Mouse (Mus musculus): ENCODE results near the gene Tex33. TPM values are rescaled to one million over a fixed set of nuclear protein-coding genes. Genes with fewer than 3 reads are reported as not detected.
A peak's percentile ranks its signal among the peaks of the same experiment; 100 is the strongest.
"Not testable (repeated sequence)": the region's sequence is repeated elsewhere in the genome, so short reads cannot be mapped to it uniquely, and the experiment has no call there.

Tex33 gene
- polyA plus RNA-seq, 1 experiment = 0.46 TPM

DNA sequence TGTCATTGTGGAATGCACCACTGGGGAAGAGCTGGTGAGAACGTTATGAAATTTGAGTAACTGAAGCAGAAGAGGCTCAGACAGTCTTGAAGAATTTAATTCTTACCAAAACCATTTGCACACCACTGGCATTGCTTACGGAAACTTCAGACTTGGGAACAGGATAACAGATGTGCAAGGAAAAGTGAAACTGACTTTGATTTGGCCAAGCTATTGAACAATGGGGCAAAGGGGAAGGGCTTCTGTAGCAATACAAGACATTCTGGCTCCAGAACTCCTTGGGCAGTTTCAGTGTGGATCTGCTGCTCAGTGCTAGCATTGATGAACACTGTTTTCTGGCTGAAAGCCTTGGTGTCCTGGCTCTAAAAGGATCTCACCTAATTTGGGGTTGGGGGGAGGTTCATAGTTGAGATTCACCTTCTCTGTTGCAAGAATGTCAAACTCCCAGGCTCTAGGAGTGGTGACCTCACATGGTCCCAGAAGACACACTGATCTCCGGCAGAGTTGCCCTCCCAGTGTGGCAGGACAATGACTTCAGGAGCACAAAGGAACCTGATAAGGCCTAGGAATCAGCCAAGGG, 44.0 kb downstream of the Tex33 start:
- TF ChIP-seq POLR2A (IDR thresholded peaks at IDR 0.05; ENCODE audit: control insufficient read depth, extremely low read depth, insufficient read depth, low read length, poor library complexity) = no peak
- TF ChIP-seq CTCF (IDR thresholded peaks at IDR 0.05; ENCODE audit: borderline replicate concordance, control insufficient read depth, extremely low read depth, insufficient read depth, low read length, poor library complexity) = no peak
- no peak overlapping the region for H3K4me3 ChIP-seq (ENCODE audit: control insufficient read depth, insufficient read depth, low read length)
- H3K4me1 ChIP-seq (replicated peaks; ENCODE audit: control insufficient read depth, insufficient read depth, low read length) = no peaks in the 10 kb centered on the region
- WGBS = 80% methylated on average over 3 of the region's 3 CpGs
- no peaks in the 10 kb centered on the region for H3K27me3 ChIP-seq (ENCODE audit: control insufficient read depth, insufficient read depth, low read length)
- H3K36me3 ChIP-seq (ENCODE audit: control insufficient read depth, insufficient read depth, low read length) = no peaks in the 10 kb centered on the region
- DNase-seq = no peak
- no peak overlapping the region for H3K27ac ChIP-seq (ENCODE audit: control insufficient read depth, insufficient read depth, low read length)

- DNase-seq = no peak
- Histone ChIP-seq H3K36me3 (ENCODE audit: control insufficient read depth, insufficient read depth, low read length) (no peaks in the 10 kb centered on the region), H3K4me1 (replicated peaks; ENCODE audit: control insufficient read depth, insufficient read depth, low read length) (no peaks in the 10 kb centered on the region), H3K4me3 (ENCODE audit: control insufficient read depth, insufficient read depth, low read length) (no peak overlapping the region), H3K27ac (ENCODE audit: control insufficient read depth, insufficient read depth, low read length) (no peak overlapping the region), H3K27me3 (ENCODE audit: control insufficient read depth, insufficient read depth, low read length) (no peaks in the 10 kb centered on the region)
- WGBS = 97% methylated on average over 3 of the region's 3 CpGs
- TF ChIP-seq POLR2A (IDR thresholded peaks at IDR 0.05; ENCODE audit: control insufficient read depth, extremely low read depth, insufficient read depth, low read length, poor library complexity) (no peak), CTCF (IDR thresholded peaks at IDR 0.05; ENCODE audit: borderline replicate concordance, control insufficient read depth, extremely low read depth, insufficient read depth, low read length, poor library complexity) (no peak)
Observed at GRCm38 (mm10) chr15:78344567-78344966, 51.1 kb downstream of the Tex33 start.

GRCm38 (mm10) chr15:78343683-78344082, 52.0 kb downstream of the Tex33 start:
- Histone ChIP-seq H3K27ac (ENCODE audit: control insufficient read depth, insufficient read depth, low read length) (no peak overlapping the region), H3K4me3 (ENCODE audit: control insufficient read depth, insufficient read depth, low read length) (no peak overlapping the region), H3K36me3 (ENCODE audit: control insufficient read depth, insufficient read depth, low read length) (no peaks in the 10 kb centered on the region), H3K4me1 (replicated peaks; ENCODE audit: control insufficient read depth, insufficient read depth, low read length) (no peaks in the 10 kb centered on the region), H3K27me3 (ENCODE audit: control insufficient read depth, insufficient read depth, low read length) (no peaks in the 10 kb centered on the region)
- DNase-seq = no peak
- WGBS = 86% methylated on average over 1 of the region's 1 CpGs
- no peak for TF ChIP-seq POLR2A (IDR thresholded peaks at IDR 0.05; ENCODE audit: control insufficient read depth, extremely low read depth, insufficient read depth, low read length, poor library complexity)
- no peak for TF ChIP-seq CTCF (IDR thresholded peaks at IDR 0.05; ENCODE audit: borderline replicate concordance, control insufficient read depth, extremely low read depth, insufficient read depth, low read length, poor library complexity)

DNA sequence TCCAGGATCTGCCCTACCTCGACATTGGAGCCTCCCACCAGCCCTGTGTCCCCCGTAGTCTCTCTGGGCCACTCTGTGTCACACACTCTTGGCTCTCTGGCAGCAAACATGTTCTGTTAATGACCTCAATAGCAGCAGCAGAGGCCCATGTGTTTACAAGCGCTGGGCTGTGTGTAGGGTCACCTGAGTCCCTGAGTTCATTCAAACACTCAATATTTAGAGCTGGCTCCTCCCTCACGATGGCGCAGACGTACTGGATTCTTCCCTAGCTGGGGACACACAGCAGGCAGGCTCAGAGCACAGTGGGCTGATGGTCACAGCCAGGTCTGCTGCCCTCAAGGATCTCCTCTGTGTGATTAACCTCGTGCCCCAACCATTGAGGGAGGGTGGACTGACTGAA, 54.8 kb downstream of the Tex33 start:
- H3K27ac ChIP-seq (ENCODE audit: control insufficient read depth, insufficient read depth, low read length); H3K4me3 ChIP-seq (ENCODE audit: control insufficient read depth, insufficient read depth, low read length); H3K27me3 ChIP-seq (ENCODE audit: control insufficient read depth, insufficient read depth, low read length); DNase-seq; H3K36me3 ChIP-seq (ENCODE audit: control insufficient read depth, insufficient read depth, low read length); H3K4me1 ChIP-seq (replicated peaks; ENCODE audit: control insufficient read depth, insufficient read depth, low read length): not testable (repeated sequence)
- 94% methylated on average over 7 of the region's 7 CpGs for WGBS

- DNase-seq = peak; percentile 14
- H3K36me3 ChIP-seq (ENCODE audit: control insufficient read depth, insufficient read depth, low read length); H3K27me3 ChIP-seq (ENCODE audit: control insufficient read depth, insufficient read depth, low read length); H3K27ac ChIP-seq (ENCODE audit: control insufficient read depth, insufficient read depth, low read length); H3K4me3 ChIP-seq (ENCODE audit: control insufficient read depth, insufficient read depth, low read length); H3K4me1 ChIP-seq (replicated peaks; ENCODE audit: control insufficient read depth, insufficient read depth, low read length): not testable (repeated sequence)
- TF ChIP-seq CTCF (IDR thresholded peaks at IDR 0.05; ENCODE audit: borderline replicate concordance, control insufficient read depth, extremely low read depth, insufficient read depth, low read length, poor library complexity) = 0 out of 2 replicates have a peak, but pooled peaks have one; percentile 40
- 52% methylated on average over 7 of the region's 7 CpGs for WGBS
Observed at GRCm38 (mm10) chr15:78339627-78340423, 55.9 kb downstream of the Tex33 start.

- H3K27ac ChIP-seq (ENCODE audit: control insufficient read depth, insufficient read depth, low read length) = no peak overlapping the region
- 89% methylated on average over 3 of the region's 3 CpGs for WGBS
- no peaks in the 10 kb centered on the region for H3K4me1 ChIP-seq (replicated peaks; ENCODE audit: control insufficient read depth, insufficient read depth, low read length)
- TF ChIP-seq CTCF (IDR thresholded peaks at IDR 0.05; ENCODE audit: borderline replicate concordance, control insufficient read depth, extremely low read depth, insufficient read depth, low read length, poor library complexity) (no peak), POLR2A (IDR thresholded peaks at IDR 0.05; ENCODE audit: control insufficient read depth, extremely low read depth, insufficient read depth, low read length, poor library complexity) (no peak)
- H3K36me3 ChIP-seq (ENCODE audit: control insufficient read depth, insufficient read depth, low read length) = no peaks in the 10 kb centered on the region
- DNase-seq = no peak
- H3K27me3 ChIP-seq (ENCODE audit: control insufficient read depth, insufficient read depth, low read length) = no peaks in the 10 kb centered on the region
- H3K4me3 ChIP-seq (ENCODE audit: control insufficient read depth, insufficient read depth, low read length) = no peak overlapping the region
Observed at GRCm38 (mm10) chr15:78334380-78334779, 61.3 kb downstream of the Tex33 start.

- Histone ChIP-seq H3K4me3 (ENCODE audit: control insufficient read depth, insufficient read depth, low read length) (no peak overlapping the region), H3K27ac (ENCODE audit: control insufficient read depth, insufficient read depth, low read length) (no peak overlapping the region), H3K27me3 (ENCODE audit: control insufficient read depth, insufficient read depth, low read length) (no peaks in the 10 kb centered on the region), H3K4me1 (replicated peaks; ENCODE audit: control insufficient read depth, insufficient read depth, low read length) (no peaks in the 10 kb centered on the region), H3K36me3 (ENCODE audit: control insufficient read depth, insufficient read depth, low read length) (no peaks in the 10 kb centered on the region)
- WGBS = 18% methylated on average over 6 of the region's 6 CpGs
- DNase-seq = peak; percentile 11
- TF ChIP-seq POLR2A (IDR thresholded peaks at IDR 0.05; ENCODE audit: control insufficient read depth, extremely low read depth, insufficient read depth, low read length, poor library complexity) (no peak), CTCF (IDR thresholded peaks at IDR 0.05; ENCODE audit: borderline replicate concordance, control insufficient read depth, extremely low read depth, insufficient read depth, low read length, poor library complexity) (no peak)
Observed at GRCm38 (mm10) chr15:78332981-78333380, 62.7 kb downstream of the Tex33 start.
